Mouse (Mus musculus): ENCODE measurements at regions not wholly inside any gene's neighbourhood (a gene's known extent, or its start where the extent isn't known, plus 50 kb on each side); places are given as distances from the start of the nearest gene placed in this dataset.

GRCm38 (mm10) chr6:127381148-127381888, 65.3 kb upstream of the Parp11 start:
- ATAC-seq (replicated peaks): no peak
- no peak overlapping the region for H3K9ac ChIP-seq (replicated peaks)
- no peaks in the 10 kb centered on the region for H3K36me3 ChIP-seq
- no peak overlapping the region for H3K4me2 ChIP-seq (replicated peaks)
- H3K4me1 ChIP-seq: no peaks in the 10 kb centered on the region; the same call in 1 of the 2 replicates
- no peaks in the 10 kb centered on the region for H3K9me3 ChIP-seq
- no peaks in the 10 kb centered on the region for H3K27me3 ChIP-seq
- H3K4me3 ChIP-seq: no peak overlapping the region
- 91% methylated on average over 2 of the region's 2 CpGs for WGBS
- H3K27ac ChIP-seq (replicated peaks): no peak overlapping the region

- no peaks in the 10 kb centered on the region for H3K36me3 ChIP-seq
- no peak overlapping the region for H3K9ac ChIP-seq (replicated peaks)
- H3K27ac ChIP-seq (replicated peaks): no peak overlapping the region
- ATAC-seq (replicated peaks): no peak
- H3K4me1 ChIP-seq: peaks cover 8% of the 10 kb centered on the region
- no peak overlapping the region for H3K4me2 ChIP-seq (replicated peaks)
- no peaks in the 10 kb centered on the region for H3K27me3 ChIP-seq
- no peaks in the 10 kb centered on the region for H3K9me3 ChIP-seq
- 96% methylated on average over 15 of the region's 15 CpGs for WGBS
- H3K4me3 ChIP-seq: no peak overlapping the region
Observed at GRCm38 (mm10) chr6:127391258-127392011, 55.2 kb upstream of the Parp11 start.

- Histone ChIP-seq H3K4me1 (peaks cover 8% of the 10 kb centered on the region), H3K27ac (replicated peaks) (no peak overlapping the region), H3K36me3 (no peaks in the 10 kb centered on the region), H3K4me3 (no peak overlapping the region), H3K9me3 (no peaks in the 10 kb centered on the region), H3K27me3 (no peaks in the 10 kb centered on the region), H3K4me2 (replicated peaks) (no peak overlapping the region), H3K9ac (replicated peaks) (no peak overlapping the region)
- WGBS: 90% methylated on average over 12 of the region's 12 CpGs
- no peak for ATAC-seq (replicated peaks)
Observed at GRCm38 (mm10) chr6:127392012-127392798, 54.4 kb upstream of the Parp11 start.

GRCm38 (mm10) chr6:127392799-127393172, 53.9 kb upstream of the Parp11 start:
- Histone ChIP-seq H3K4me1 (peaks cover 8% of the 10 kb centered on the region), H3K4me3 (no peak overlapping the region), H3K9ac (replicated peaks) (no peak overlapping the region), H3K36me3 (no peaks in the 10 kb centered on the region), H3K4me2 (replicated peaks) (no peak overlapping the region), H3K9me3 (no peaks in the 10 kb centered on the region), H3K27me3 (no peaks in the 10 kb centered on the region), H3K27ac (replicated peaks) (no peak overlapping the region)
- WGBS: 97% methylated on average over 1 of the region's 1 CpGs
- no peak for ATAC-seq (replicated peaks)

DNA sequence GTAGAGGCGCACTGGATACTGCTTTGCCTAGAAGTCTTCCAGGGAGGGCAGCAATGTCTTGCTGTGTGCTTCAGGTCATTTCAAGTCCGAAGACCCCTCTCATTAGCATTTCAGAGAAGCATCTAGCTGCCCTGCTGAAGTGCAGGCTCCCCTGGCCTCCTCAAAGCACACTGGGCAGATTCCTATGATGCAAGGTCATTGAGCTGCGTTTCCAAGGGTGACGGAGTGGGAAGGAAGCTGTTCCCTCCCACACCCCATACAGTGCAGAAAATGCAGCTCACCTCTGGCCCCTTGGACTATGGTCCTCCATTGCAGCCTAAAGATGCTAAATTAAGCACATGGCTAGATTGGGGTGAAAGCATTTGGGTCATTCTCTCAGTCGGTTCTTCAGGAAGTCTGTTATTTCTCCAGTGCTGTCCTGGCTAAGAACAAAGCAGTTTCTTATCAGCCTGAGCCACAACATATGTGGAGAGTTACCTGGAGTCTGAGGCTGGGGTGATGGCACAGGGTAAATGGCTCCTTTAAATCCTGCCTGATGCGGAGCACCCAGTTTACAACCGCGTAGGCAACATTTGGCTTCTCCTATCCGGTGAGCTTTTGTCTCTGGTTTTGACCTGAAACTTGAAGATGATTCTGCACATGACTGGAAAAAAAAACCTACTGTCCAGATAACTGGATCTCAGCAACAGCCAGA, 52.6 kb upstream of the Parp11 start:
- H3K9me3 ChIP-seq: no peaks in the 10 kb centered on the region
- peak overlapping the region; percentile 18; the same call in 1 of the 2 replicates for H3K27ac ChIP-seq (replicated peaks)
- 0 out of 2 replicates have a peak overlapping the region, but pooled peaks have one; percentile 23 for H3K9ac ChIP-seq (replicated peaks)
- peaks cover 8% of the 10 kb centered on the region for H3K4me1 ChIP-seq
- H3K27me3 ChIP-seq: no peaks in the 10 kb centered on the region
- 32% methylated on average over 9 of the region's 9 CpGs for WGBS
- peak; percentile 64 for ATAC-seq (replicated peaks)
- no peak overlapping the region for H3K4me2 ChIP-seq (replicated peaks)
- no peaks in the 10 kb centered on the region for H3K36me3 ChIP-seq
- H3K4me3 ChIP-seq: no peak overlapping the region
